Mouse (Mus musculus) inflammation-experienced regulatory T-cells (primary cell): ENCODE measurements around the gene 1700013G24Rik. TPM values are rescaled to one million over a fixed set of nuclear protein-coding genes. Genes with fewer than 3 reads are reported as not detected.

Experiments
- polyA plus RNA-seq, 2 experiments: library from polyadenylated mRNA; unstranded; fragments of 100-300 nt; shearing (Covaris generic); gene quantifications; one replicate each; pipeline ENCODE4 v1.2.1; 2017

The 1700013G24Rik gene
- polyA plus RNA-seq: not detected

DNA sequence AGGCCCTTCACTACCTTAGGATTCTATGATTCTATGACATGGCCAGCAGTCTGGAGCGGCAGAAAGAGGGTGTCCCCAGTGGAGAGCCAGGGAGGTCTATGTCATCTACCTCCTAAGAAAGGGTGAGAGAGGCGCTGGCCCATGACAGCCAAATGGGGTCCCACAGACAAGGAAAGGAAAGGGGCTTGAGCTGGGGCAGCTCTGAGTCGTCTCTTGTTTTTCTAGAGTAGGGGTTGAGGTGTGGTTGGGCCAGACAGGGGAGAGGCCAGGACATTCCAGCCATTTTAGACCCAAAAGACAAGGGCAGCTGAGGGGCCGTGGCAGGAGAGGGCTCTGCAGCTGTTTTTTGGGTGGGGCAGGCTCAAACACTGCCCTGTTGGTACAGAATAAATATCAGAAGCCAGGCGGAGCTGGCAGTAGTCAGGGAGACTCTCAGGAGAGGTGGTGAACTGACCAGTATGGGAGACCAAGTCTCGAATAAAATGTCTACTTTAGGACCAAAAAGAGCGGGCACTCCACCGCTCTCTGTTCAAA, at the start of gene 1700013G24Rik:
Gene 1700013G24Rik, plus strand, starts transcription at position 51 of the 534 bp plus-strand sequence.

GRCm38 (mm10) chr4:137409691-137410090, 43.4 kb upstream of the 1700013G24Rik start, which contains the start of gene Cela3a:
TSS of gene Cela3a (minus strand) at chr4:137409791.

GRCm38 (mm10) chr4:137430502-137430901, 22.6 kb upstream of the 1700013G24Rik start, which contains the start of gene Cela3b:
TSS of gene Cela3b (minus strand) at chr4:137430540.

GRCm38 (mm10) chr4:137468260-137469080, 15.4 kb downstream of the 1700013G24Rik start, which contains the start of gene Hspg2:
TSS of gene Hspg2 (plus strand) at chr4:137468769.

Other genes starting within 250 kb of the 1700013G24Rik start
- gene Wnt4, start 175.8 kb upstream of the 1700013G24Rik start, polyA plus RNA-seq: 1 to 10 TPM in 1 of 2 experiments, under 1 TPM in 1; 0.39 to 1.6 TPM
- 100 to 1,000 TPM; 743 to 937 TPM for gene Cdc42, start 95.6 kb upstream of the 1700013G24Rik start, polyA plus RNA-seq
- under 1 TPM in 1 of 2 experiments, not detected in 1; 0.80 TPM for gene Cela3a, start 43.5 kb upstream of the 1700013G24Rik start, polyA plus RNA-seq
- gene Cela3b, start 22.7 kb upstream of the 1700013G24Rik start, polyA plus RNA-seq: under 1 TPM in 1 of 2 experiments, not detected in 1; 0.29 TPM
- gene Hspg2, start 15.5 kb downstream of the 1700013G24Rik start, polyA plus RNA-seq: under 1 TPM; 0.04 to 0.20 TPM
- 1 to 10 TPM in 1 of 2 experiments, not detected in 1; 1.7 TPM for gene Ldlrad2, start 121.3 kb downstream of the 1700013G24Rik start, polyA plus RNA-seq
- gene Usp48, start 140.5 kb downstream of the 1700013G24Rik start, polyA plus RNA-seq: 10 to 100 TPM; 82.2 to 83.4 TPM
- 1 to 10 TPM; 3.4 to 3.5 TPM for gene Rap1gap, start 211.4 kb downstream of the 1700013G24Rik start, polyA plus RNA-seq